Mouse (Mus musculus) layer of hippocampus, adult 9-10 months (tissue): ENCODE results near the gene Gngt2.

ENCODE experiments used
- DNase-seq: peaks from one replicate; pipeline ENCODE4 v3.0.0; 2022; ENCODE audit warnings: low spot score

Gene Gngt2

DNA sequence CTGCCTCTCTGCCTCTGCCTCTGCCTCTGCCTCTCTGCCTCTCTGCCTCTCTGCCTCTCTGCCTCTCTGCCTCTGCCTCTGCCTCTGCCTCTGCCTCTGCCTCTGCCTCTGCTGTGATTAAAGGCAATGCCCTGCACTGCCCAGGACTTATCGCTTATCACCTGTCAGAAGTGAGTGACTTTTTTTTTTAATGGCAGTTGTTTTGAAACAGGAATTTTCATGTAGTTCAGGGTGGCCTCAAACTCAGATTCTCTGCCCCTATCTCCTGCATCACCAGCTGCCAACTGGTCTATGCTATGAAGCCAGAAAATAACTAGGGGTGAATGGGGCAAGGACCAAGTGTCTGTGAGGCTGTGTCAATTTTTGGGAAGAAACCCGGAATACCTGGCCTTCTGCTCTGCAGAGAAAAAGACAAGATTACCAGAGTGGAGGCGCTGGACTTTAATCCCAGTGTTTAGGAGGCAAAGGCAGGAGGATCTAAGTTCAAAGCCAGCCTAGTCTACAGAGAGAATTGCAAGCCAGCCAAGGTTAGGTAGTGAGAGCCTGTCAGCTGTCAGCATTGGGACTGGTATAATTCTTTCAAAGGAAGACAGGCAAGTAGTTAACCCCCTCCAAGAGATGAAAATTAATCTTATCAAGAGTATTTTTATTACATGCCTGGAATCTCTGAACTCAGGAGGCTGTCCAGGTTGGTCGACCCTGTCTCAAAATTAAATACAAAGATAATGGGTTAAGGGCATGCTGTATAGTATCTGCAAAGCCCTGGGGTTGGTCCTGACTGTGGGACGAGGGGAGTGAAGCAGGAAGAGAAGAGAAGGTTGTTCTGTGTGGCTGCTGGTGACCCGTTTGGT lies 10.5 kb upstream of the Gngt2 start:
- no peak for DNase-seq

- no peak for DNase-seq
Measured at GRCm38 (mm10) chr11:95827168-95827447, 9.9 kb upstream of the Gngt2 start.

DNA sequence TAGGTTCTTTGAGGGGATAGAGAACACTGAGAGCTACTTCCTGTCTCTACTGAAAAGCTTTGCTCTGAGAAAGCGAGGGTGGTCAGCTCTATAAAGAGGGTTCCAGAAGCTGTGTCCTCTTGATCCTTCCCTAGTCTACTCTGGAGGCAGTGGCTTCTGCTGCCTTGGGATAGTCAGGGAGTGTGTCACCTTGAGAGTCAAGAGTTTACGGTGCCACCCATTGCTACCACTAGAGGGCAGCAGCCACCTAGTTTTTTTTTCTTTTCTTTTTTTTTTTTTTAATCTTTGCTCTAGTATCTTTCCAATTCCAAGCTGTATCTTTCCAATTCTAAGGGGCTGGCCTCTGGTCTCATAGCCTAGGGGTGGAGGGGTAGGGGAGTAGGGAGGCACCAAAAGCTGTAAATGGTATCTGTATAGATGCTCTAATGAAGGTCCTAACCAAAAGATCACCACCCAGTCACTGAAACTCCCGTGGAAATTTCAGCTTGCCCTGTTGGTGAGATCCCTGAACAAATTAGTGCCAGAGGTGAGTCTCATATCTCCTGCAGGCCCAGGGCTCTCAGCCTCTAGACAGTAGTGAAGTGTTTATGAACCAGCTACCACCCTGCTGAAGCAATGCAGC lies 9.4 kb upstream of the Gngt2 start:
- DNase-seq: no peak

GRCm38 (mm10) chr11:95828181-95828964 lies 8.6 kb upstream of the Gngt2 start:
- no peak for DNase-seq

- no peak for DNase-seq
Measured at GRCm38 (mm10) chr11:95829526-95830050, 7.4 kb upstream of the Gngt2 start.

DNA sequence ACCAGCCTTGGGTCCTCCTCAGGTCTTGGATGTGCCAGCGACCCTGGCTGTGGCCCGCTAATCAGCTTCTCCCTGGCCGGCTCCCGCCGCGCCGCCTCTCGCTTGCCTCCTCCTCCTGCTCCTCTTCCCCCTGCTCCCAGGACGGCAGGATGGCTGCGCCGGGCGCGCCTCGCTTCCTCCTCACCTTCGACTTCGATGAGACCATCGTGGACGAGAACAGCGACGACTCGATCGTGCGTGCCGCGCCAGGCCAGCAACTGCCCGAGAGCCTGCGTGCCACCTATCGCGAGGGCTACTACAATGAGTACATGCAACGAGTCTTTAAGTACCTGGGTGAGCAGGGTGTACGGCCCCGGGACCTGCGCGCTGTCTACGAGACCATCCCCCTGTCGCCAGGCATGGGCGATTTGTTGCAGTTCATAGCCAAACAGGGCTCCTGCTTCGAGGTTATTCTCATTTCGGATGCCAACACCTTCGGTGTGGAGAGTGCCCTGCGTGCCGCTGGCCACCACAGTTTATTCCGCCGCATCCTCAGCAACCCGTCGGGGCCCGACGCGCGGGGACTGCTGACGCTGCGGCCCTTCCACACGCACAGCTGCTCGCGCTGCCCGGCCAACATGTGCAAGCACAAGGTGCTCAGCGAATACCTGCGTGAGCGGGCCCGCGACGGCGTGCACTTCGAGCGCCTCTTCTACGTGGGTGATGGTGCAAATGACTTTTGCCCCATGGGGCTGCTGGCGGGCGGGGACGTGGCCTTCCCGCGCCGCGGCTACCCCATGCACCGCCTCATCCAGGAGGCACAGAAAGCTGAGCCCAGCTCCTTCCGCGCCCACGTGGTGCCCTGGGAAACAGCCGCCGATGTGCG lies 6.4 kb upstream of the Gngt2 start:
- no peak for DNase-seq

DNA sequence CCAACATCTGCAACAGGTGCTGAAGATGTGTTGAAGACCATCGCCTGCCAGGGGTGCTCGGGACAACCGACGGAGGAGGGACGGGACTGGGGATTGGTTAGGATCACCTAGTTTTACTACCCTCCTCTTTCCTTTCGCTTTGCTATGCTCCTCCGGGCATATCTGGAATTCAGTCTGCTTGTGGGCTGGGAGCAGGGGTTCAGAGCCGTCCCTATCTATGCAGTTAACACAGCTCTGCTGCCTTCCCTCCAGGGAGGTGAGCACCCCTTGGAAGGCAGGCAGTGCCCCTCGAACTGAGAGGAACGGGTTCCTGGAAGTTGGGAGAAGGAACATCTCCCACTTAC lies 5.8 kb upstream of the Gngt2 start:
- DNase-seq: no peak

- DNase-seq: no peak
Measured at GRCm38 (mm10) chr11:95831641-95832040, 5.4 kb upstream of the Gngt2 start.

DNA sequence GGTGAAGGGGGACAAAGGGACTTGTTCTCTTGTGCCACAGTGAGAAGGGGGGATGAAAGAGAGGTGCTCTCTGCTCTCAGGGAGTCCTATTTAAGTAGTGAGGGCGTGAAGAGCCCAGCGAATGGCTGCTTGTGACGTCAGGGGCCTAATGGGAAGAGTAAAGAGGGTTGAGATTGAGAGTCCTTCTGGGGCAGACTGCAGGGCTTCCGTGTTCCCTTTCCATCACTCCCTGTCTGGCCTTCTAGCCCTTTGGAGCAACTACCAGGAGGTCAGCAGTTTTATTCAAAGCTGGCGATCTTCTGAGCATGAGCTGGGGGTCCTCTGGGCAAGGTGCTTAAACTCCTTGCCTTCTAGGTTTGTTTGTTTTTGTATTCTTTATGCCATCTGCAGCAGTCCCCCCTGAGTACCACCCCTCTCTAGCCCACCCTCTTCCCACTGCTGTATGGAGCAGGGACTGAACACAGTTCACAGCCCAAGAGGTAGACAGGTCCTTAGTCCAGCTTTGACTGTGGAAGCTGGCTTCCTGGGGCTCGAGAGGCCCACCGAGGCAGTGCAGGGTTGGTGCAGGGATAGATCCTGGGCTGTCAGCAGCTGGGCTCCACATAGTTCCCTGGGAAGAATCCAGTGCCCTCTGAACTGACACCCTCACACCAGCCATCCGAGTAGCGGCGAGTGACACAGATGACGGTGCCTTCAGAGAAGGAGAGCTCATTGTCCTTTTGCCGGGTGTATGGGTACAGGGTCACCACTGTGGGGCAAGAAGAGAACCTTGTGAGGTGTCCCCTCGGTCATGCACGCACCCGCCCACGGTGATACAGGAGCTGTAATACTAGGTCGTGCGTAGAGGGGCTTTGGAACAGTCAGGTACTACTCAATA lies 4.6 kb upstream of the Gngt2 start:
- no peak for DNase-seq

- DNase-seq: no peak
Measured at GRCm38 (mm10) chr11:95833006-95833570, 3.9 kb upstream of the Gngt2 start.

DNA sequence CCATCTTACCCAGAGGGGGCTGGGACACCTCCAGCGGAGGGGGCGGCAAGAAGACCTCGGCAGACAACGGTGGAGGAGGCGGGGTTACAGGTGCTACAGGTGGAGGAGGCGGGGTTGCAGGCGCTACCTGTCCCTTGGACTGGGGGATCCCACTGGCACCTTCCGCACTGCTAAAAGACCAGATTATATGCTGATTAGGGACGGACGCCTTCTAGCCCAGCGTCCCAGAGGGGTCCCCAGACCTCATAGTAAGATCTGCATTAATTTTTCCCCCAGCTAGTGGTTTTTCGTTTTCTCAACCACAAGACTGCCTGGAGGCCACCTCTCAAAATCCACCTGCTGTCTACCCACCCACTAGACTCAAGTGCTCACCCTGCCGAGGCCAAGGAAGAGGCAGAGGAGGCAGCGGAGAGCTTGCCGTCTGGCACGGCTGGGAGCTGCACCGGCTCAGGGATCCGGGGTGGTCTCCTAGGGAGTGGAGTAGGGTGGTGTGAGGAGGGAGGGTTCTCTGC lies 3.3 kb upstream of the Gngt2 start:
- no peak for DNase-seq

DNA sequence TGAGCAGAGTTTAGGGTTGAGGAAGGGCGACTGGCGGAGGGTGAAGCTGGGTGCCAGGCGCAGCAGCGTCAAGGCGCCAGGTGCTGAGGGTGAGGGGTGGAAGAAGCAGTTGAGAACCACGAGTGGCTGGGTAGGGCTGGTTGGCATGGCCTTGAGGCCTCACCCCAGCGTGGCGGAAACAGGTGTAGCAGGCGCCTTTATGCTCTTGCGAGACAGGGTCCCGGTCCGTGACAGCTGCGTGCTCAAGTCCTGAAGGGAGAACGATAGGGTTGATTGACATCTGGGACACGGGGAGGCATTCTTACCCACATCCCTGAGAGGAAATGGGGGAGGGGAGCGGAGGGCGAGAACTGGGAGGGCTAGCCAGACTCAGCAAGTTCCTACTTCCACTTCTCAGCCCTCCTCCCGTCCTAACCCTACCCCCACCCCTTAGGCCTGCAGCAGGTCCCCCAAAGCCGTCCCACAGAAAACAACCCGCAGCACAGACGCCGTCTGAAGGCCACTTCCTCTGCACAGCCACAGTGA lies 2.8 kb upstream of the Gngt2 start:
- no peak for DNase-seq

DNA sequence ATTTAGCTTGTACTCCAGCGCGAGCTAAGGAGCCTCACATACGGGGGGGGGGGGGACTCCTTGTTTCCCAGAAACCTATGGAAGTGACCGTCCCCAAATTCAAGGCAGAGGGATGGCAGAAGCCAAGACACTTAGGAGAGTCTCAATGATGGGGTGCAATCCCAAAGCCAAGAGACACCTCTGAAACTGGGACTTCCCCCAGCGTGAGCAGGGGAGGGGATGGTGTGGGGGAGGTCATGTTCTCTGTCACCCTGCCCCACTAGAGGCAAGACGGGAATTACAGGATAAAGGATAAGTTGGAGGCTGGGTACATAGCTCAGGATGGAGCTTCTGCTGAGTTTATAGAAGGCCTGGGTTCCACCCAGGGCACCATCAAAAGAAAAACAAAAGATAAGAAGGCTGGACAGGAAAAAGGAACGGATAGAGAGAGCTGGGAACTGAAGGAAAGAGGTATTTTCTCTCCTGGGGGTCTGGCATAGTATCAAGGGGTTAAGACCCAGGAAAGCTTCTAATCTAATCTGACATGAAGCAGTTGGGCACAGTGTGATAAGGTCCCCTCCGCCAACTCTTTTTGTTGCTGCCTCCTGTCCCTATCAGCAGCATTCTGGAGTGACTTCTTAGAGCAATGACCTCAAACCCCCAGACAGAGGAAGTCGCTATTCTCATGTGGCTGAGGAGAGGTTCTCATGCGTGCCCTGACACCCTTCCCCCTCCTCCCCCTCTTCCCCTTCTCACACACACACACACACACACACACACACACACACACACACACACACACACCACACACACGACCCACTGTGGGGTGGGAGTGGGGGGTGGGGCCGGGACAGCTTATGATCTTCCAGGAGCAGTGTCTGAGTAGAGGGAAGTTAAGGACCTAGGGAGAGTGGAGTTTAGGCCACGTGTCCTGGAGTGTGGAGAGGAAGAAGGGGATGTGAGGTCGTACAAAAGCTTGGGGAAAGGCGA lies 2.0 kb upstream of the Gngt2 start:
- DNase-seq: no peak

DNA sequence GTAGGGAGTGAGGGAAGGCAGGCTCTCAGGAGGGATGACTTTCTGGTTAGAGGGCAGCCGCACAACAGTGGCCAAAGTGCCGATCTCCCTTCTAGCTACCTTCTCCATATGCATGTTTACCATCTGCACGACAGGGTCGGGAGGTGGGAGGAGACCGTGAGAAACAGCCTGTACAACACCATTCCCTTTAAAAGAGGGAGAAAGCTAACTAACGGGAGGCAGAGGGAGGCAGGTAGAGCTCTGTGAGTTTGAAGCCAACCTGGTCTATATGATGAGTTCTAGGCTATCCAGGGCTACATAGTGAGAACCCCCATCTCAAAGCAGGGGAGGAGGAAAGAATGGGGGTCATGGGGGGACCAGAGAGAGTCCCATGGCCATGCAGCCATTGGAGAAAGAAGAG lies 1.2 kb upstream of the Gngt2 start:
- no peak for DNase-seq

DNA sequence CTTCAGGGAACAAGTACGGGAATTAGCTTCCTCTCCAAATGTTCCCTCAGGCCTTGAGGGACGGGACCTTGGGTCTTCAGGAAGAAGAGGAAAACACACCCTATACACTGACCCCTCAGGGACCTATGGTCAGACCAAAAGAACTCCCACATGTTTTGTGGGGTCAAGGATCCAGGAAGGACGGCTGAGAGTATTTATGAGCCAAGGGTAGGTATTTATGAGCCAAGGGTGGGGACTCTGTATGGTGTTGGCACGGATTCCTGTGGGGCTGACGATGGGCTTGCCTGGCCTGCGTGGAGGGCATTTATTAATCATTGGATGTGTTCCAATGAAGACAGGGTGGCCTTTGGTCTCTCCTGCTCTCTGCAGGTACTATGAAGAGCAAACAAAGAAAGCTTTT lies 583 bp upstream of the Gngt2 start:
- DNase-seq: no peak

- DNase-seq: no peak
Measured at GRCm38 (mm10) chr11:95838598-95838997, 1.6 kb downstream of the Gngt2 start.

DNA sequence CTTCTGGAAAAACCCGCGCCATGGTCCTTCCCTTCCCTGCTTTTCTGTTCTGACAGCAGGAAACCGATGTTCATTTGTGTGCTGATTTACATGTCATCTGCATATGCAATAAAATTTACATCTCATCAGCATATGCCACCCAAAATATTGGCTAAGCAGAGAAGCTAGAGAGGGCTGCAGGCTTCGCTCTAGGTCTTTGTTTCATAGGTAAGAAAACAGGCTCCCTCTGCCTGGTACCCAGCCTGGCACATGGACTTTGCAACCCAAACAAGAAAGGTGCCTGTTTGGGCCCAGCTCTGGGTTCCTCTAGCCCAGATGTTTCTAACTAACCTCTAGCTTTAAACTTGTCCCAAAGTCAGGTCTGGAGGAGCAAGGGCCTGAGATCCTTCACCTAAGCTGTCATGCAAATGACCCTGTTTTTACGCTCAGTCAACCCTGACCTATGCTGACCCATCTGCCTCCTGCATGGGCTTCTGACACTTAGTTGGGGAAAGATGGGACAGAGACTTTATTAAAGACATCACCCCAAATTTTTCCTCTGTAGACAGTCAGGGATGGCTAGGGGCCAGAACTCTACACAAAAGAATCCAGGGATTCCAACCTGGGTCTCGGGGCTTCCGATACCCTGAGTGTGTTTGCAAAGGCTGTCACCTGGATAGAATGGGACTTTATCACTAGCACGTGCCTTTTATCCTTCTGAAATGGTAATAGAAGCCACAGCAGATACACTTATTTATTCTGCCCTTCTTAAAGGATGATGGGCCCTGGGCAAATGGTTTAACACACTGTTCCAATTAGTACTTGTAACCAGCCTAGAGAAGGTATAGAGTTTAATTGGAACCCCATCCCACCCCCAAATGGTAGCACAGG lies 2.2 kb downstream of the Gngt2 start:
- DNase-seq: no peak
